Mouse (Mus musculus): ENCODE data around the gene Pycr2. TPM values are rescaled to one million over a fixed set of nuclear protein-coding genes. Genes with fewer than 3 reads are reported as not detected.
"Not testable (repeated sequence)": the region's sequence is repeated elsewhere in the genome, so short reads cannot be mapped to it uniquely, and the experiment has no call there.

Gene Pycr2
- total RNA-seq (2021): 10 to 100 TPM; 28.9 to 29.4 TPM
- long read RNA-seq, experiment 1, transcript Pycr2-201 (7 exons, 1,580 nt): major isoform, 76 of 88 reads
- long read RNA-seq, experiment 1, partial matches to known transcripts: 3 of 88 reads
- long read RNA-seq, experiment 1, other reads (novel, unspliced or antisense): 9 of 88 reads
- long read RNA-seq, experiment 2, transcript Pycr2-201 (7 exons, 1,580 nt): major isoform, 53 of 58 reads
- long read RNA-seq, experiment 2, partial matches to known transcripts: 0 of 58 reads
- long read RNA-seq, experiment 2, other reads (novel, unspliced or antisense): 5 of 58 reads

DNA sequence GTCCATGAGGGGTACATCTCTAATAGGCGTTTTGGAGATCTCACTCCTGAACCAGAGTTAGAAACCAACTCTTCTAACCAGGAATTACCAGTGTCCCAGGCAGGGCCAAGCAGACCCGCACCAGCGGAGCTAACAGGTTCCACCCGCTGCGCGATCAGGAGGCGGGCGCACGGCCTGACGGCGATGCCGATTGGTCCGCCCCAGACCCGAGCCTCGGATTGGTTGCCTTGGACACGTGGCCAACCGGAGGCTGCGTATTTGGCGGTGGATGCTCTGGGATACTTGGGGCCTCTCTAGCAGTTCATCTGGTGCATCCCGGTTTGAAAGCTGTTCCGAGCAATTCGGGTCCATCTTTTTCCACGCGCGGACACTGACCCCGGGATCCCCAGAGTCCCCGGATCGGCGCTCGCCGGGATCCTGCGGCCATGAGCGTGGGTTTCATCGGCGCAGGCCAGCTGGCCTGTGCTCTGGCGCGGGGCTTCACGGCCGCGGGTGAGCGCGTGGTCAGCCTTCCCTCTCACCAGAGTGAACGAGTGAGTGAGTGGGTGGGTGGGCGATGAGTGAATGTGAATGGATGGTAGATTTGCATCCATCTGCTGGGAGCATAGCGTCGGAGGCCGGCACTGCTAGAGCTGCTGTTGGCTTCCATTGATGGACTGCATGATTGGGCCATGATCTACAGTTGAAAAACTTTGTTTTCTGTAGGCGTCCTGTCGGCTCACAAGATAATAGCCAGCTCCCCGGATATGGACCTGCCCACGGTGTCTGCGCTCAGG lies at the start of gene Pycr2:
Pycr2 (plus strand) TSS at position 255 of the 776 bp plus-strand sequence.
- peak; percentile 93 to 94 for DNase-seq (ENCODE audit: low spot score in 2 of 2)

DNA sequence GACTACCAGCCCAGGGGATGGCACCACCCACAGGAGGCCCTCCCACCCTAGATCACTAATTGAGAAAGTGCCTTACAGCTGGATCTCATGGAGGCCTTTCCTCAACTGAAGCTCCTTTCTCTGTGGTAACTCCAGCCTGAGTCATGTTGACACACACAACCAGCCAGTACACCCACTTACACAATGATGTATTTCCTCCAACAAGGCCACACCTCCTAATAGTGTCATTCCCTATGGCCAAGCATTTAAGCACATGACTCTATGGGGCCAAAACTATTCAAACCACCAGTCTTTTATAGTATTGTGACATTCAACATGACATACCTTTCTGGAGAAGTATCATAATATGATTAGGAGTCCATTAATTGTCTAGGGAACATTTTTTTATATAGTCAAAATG lies 45.3 kb upstream of the Pycr2 start:
- no peak for DNase-seq (ENCODE audit: low spot score in 2 of 2)

DNA sequence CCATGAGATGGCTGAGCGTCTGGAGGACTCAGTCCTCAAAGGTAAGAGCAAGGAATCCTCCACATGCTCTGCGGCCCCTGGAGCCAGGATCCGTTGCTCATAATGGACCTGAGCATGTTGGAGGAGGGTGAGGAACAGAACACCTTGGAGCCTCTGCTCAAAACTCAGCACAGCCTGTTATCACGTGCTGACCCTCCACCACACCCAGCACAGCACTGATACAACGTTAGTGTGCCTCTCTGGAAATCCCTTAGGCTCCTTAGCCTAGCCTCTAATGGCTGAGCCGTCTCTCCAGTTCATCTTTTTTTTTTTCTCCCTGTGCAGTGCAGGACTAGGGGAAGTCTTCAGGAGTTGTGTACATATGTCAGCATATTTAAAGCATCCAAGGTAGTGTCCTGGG lies 44.1 kb upstream of the Pycr2 start:
- no peak for DNase-seq (ENCODE audit: low spot score in 2 of 2)

DNA sequence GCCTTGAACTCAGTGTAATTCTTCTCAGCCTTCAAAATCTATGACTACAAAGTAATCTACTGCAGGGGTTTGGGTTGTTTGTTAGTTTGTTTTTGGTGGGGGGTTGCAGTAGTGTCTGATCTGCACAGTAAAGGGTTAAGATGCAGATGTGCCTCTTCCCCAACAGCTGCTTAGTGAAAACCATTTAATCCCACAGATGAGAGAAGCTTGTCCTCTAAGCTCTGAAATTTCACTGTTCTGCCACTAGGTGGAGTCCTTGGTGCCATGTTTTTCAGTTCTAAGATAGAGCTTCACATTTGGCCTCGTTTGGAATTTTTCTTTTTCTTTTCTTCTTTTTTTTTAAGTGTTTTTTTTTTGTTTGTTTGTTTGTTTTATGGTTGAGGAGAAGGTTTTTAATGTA lies 40.5 kb upstream of the Pycr2 start:
- DNase-seq (ENCODE audit: low spot score in 2 of 2): no peak

DNA sequence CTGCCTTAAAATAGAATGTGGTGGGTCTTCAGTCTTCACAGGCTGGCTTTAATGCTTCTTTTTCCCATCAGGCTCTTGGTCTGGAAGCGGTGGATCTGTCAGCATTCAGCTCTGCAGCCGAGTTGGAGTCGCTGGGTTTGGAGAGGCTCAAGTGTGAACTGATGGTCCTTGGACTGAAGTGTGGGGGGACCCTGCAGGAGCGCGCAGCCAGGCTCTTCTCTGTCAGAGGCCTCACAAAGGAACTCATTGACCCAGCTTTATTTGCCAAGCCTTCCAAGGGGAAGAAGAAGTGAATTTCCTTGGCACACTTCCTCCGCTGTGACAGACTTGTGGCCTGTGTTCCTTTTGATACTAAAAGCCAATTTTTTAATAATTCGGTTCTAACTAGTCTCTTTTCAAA lies 38.1 kb upstream of the Pycr2 start:
- DNase-seq (ENCODE audit: low spot score in 2 of 2): no peak

DNA sequence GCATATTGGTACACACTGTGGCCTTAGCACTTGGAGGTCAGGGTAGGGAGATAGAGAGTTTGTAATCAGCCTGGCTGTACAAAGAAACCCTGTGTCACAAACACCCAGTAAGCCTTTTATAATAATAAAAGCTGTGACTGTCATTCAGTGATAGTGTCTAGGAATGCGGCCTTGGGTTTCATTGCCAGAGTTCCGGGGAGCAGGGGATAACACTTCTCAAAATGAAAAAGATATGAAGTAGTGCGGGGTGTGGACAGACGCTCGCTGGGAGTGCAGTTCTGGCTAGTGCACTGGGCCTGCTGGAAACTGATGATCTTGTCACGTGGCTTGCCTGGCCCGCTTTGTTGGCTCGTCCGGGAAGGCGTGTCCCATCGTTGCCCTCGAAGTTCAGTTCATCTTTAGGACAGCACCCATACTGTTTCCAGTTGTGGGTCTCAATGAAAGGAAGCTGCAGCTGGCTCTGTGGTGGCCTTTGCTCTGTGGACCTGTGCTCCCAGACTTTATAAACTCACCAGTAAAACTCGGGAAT lies 33.9 kb upstream of the Pycr2 start:
- no peak for DNase-seq (ENCODE audit: low spot score in 2 of 2)

DNA sequence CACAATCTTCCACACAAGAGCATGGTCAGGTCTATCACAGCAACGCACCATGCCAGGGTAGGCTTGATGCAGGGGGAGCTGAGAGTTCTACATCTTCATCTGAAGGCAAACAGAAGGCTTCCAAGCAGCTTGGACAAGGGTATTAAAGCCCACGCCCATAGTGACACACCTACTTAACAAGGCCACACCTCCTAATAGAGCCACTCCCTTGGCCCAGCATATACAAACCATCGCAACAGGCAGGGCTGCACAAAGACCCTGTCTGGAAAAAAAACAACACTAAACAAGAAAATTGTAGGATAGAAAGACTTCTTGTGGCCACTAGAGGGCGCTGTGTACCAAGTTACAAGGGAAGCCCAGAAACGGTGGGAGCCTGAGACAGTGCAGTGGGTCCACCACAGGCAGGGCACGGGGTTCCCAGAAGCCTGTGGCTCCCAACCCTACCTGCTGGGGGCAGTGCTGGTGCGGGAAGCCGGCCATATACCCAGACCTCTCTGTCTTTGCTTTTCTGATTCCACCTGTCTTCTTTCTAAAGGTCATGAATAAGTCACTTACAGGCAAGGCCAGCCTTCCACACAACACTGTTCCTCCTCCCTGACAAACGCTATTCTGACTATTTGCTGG lies 30.1 kb upstream of the Pycr2 start:
- peak in 1 of 2 experiments; percentile 41 for DNase-seq (ENCODE audit: low spot score in 2 of 2)

DNA sequence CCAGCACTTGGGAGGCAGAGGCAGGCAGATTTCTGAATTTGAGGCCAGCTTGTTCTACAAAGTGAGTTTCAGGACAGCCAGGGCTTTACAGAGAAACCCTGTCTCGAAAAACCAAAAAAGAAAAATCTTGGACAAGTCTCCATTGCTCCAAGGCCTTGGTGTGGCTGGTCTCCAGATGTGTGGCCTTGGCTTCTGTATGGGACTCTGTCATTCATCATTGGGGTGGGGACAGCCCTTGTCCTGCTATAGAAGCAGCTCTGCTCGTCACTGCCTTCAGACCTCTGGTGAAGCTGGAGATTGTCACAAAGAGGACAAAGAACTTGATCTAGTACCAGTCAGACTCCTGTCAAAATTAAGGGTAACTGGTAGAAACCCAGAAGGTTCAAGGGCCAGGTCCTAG lies 29.5 kb upstream of the Pycr2 start:
- no peak for DNase-seq (ENCODE audit: low spot score in 2 of 2)

DNA sequence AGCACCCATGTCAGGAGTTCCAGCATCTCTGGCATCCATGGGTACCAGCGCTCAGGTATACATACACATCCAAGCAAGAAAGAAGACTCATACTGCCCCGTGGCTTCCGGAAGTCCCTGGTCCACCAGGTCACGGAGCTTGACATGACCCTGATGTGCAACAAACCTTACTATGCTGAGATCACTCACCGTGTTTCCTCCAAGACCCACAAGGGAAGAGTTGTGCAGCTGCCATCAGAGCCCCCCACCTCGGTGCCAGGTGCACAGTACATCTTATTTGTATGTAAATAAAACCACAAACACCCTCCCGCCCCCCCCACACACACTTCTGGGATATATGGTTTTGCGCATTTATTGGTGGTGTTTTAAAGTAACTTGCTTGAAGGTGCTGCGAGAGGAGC lies 29.0 kb upstream of the Pycr2 start:
- DNase-seq (ENCODE audit: low spot score in 2 of 2): no peak

DNA sequence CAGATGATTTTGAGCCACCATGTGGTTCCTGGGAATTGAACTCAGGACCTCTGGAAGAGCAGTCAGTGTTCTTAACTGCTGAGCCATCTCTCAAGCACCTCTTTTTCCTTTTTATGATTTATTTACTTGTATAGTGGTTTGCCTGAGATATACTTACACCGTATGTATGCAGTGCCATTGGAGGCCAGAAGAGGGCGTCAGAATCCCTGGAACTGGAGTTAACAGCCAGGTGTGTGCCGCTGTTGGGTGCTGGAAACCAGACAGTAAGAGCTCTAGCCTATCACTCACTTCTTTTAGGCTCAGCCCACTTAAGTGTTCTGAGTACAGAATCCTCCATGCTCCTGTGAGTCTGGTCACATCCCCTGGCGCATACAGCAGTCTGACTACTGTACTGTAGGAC lies 26.6 kb upstream of the Pycr2 start:
- DNase-seq (ENCODE audit: low spot score in 2 of 2): no peak

DNA sequence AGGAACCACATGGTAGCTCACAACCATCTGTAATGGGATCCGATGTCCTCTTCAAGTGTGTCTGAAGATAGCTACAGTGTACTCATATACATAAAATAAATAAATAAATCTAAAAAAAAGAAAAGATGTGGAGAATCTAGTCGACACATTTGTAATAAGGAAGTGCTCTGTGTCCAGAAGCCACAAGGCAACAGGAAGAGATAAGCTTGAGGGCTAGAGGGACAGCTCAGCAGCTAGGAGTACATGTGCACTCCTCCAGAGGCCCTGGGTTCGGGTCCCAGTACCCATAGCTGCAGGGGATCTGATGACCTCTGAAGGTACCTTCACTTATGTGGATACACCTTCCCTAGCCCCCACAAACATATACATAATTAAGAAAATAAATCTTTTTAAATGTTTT lies 22.3 kb upstream of the Pycr2 start:
- DNase-seq (ENCODE audit: low spot score in 2 of 2): no peak

DNA sequence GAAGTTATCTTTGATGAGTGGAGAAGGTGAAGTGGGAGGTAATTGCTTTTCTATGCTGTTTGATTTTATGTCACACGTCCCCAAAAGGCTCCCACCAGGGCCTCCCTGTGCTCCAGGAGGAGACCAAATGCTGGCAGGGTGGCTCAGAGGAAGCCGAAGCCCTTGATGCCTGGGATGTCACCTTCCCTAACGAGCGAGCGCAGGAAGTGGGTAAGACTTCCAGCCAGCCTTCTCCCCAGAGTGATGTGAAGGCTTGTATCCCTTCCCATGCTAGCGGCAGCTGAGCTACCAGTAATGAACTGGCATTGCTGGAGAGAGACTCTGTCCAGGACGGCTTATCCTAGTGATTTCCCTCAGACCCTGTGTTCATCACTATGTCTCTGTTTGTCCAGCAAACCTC lies 20.4 kb upstream of the Pycr2 start:
- DNase-seq (ENCODE audit: low spot score in 2 of 2): no peak

DNA sequence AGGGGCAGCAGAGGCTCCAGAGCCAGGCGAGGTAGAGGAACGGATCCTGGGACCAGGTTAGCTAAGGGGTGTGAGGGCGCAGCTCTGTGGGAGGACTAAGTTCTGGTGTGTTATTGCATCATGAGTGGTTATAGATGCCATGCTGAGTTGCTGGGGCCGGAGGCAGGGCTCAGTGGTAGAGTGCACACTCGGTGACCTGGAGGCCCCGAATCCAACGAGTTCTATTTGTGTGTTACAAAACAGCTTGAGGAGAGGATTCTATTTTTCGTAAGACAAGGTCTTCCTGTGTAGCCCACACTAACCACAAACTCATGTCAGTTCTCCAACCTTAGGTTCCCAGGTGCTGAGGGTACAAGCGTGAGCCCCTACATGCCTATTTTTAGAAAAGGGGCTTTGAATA lies 19.6 kb upstream of the Pycr2 start:
- DNase-seq (ENCODE audit: low spot score in 2 of 2): no peak

DNA sequence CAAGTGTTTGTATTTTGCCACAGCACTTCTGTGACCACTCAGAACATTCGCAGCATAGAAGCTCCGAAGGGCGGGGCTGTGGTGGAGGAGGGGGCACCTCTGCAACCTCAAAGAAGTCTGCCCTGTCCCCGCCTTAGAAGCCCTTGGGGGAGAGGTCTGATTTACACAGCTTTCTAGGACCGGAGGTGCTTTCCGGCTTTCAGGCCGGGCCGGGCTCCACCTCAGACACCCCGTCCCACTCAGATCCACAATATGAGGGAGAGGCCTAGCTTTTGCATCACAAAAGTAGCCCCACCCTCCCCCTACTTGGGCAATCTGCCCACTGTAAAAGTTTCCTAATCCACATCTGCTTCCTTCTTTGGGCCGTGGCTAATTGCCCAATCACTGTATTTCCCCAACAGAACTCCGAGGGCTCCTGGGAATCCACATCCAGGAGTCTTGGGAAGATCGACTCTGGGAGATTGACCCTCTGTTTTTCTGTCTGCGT lies 15.5 kb upstream of the Pycr2 start:
- no peak for DNase-seq (ENCODE audit: low spot score in 2 of 2)

DNA sequence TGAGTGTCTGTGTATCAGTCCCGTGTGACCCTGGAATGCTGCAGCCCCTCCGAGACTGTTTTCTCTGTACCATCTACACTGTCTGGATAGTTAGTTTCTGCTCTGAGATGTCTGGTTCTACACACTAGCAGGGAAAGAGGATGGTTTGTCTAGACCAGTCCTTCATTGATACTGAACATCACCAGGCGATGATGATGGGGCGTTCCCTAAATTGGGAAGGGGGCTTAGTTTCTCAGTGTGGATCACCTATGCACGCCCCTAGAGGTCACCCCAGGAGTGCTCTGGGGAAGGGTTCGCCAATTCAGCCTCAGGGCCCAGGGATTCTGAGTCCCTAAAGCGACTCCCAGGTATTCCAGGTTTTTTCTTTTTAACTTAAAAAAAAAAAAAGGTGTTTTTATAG lies 14.9 kb upstream of the Pycr2 start:
- no peak for DNase-seq (ENCODE audit: low spot score in 2 of 2)

DNA sequence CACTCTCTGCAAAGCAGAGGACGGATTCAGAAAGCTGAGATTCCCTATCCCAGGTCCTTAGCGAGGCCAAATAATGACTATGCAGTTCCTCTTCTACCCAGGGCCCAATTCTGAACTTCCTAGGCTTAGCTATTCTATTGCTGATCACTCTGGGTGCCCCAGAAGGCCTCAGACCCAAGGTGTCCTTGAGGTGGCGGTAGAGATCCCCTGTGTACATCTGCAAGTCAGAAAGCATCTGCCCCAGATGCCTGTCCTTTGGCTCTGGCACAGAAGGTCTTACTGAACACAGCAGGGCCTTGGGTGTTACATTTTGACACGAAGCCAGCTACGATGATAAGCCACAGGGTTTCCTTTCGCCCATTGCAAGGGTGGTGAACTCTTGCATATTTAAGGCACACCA lies 14.3 kb upstream of the Pycr2 start:
- no peak for DNase-seq (ENCODE audit: low spot score in 2 of 2)

DNA sequence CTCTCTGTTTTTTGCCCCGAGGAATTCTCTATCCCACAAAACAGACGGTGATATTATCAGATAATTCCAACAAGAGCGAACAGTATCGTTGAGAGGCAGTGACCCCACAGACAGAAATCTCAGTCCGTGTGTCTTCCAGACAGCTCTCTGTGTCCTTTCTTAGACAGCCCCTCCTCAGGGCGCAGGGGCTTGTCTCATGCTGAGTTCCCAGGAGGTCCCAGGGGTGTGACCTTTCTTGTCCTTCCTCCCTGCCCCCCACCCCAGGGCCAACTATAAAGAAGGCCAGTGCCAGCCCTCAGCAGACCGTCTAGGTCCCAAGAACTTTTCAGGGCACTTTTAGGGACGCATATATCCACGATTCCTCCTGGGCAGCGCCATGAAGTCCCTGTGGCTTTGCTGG lies 11.3 kb upstream of the Pycr2 start, which contains the start of gene Lefty2:
Lefty2 (plus strand) TSS at position 301 of the 400 bp plus-strand sequence.
- no peak for DNase-seq (ENCODE audit: low spot score in 2 of 2)

DNA sequence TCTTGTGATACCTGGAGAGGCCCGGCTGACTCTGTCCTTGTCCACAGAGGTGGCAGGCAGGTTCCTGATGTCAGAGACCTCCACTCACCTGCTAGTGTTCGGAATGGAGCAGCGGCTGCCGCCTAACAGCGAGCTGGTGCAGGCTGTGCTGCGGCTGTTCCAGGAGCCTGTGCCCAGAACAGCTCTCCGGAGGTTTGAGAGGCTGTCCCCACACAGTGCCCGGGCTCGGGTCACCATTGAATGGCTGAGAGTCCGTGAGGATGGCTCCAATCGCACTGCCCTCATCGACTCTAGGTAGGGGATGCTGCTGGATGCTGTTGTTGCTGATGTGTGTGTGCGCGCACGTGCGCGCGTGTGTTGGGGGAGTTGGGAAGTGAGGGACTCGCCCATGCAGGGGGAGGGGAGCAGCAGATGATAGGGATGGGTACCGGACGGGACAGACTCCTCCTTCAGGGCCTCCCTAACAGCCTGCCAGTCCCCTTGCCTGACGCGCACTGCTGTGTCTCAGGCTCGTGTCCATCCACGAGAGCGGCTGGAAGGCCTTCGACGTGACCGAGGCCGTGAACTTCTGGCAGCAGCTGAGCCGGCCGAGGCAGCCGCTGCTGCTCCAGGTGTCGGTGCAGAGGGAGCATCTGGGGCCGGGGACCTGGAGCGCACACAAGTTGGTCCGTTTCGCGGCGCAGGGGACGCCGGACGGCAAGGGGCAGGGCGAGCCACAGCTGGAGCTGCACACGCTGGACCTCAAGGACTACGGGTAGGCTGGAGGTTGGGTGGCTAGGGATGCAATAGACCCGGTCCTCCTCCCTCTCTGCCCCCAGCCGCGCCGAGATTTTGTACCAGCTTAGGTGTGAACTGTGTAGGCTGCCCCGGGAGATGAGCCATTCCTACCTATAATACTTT lies 9.8 kb upstream of the Pycr2 start:
- not testable (repeated sequence) for DNase-seq (ENCODE audit: low spot score in 2 of 2)

DNA sequence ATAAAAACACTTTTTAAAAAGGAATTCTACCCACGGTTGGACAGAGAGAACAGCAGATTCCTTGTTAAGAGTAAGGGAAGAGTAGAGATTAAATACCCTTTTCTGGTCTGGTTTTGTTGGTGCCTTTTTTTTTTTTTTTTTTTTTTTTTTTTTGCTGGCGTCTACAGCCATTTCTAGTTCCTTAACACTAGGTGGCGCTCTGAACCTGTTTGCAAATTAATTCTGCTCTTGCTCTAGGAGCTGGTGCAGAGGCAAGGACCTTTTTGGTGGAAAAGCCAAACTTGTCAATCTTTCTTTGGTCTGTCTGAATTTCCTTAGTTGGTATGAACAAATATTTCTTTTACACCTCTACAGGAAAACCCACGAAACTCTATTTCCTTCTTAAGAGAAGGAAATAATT lies 3.0 kb upstream of the Pycr2 start:
- no peak for DNase-seq (ENCODE audit: low spot score in 2 of 2)

DNA sequence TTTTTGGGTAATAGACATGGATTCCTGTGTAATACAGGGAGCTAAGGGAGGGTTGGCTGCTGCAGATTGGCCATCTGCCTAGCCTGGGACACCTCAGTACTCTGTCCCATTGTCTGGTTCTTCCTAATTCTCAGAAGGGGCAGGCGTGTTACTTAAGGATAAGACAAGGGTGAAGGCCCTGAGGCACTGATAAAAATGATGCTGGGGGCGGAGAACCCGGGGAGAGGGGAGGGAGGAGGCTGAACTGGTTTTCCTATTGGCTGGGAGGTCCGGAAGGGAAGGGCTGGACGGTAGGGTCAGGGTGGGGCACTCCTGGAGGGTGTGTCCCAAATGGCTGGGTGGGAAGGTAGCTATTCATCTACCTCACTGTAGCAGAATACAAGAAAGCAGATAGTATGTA lies 1.2 kb upstream of the Pycr2 start:
- DNase-seq (ENCODE audit: low spot score in 2 of 2): no peak

DNA sequence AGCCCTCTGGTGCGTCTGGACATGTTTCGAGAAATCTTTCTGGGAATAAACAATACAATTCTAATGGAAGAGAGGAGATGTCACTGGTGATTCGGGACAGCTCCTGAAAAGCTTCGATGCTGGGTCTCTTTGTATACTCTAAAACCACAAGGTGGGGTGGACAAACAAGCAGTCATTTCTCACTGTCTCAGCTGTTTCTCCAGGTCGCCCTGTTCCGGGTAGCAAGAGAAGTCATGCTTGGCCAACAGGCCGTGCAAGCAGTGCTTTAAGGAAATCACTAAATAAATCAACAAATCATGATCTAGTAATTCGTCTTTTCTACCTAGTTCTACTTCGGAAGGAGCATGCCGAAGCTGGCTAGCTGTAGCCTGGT lies 441 bp upstream of the Pycr2 start:
- no peak for DNase-seq (ENCODE audit: low spot score in 2 of 2)
